Mouse (Mus musculus): ENCODE measurements at regions not wholly inside any gene's neighbourhood (a gene's known extent, or its start where the extent isn't known, plus 50 kb on each side); places are given as distances from the start of the nearest gene placed in this dataset.

- no peak overlapping the region for H3K4me3 ChIP-seq (ENCODE audit: insufficient read depth in 1 of 2, low read depth in 2 of 2, low read length in 2 of 2)
- TF ChIP-seq CTCF (IDR thresholded peaks at IDR 0.05; ENCODE audit: low read depth) (no peak), EP300 (IDR thresholded peaks at IDR 0.05; ENCODE audit: low read depth) (no peak)
- 61% methylated on average over 2 of the region's 2 CpGs for WGBS (ENCODE audit: insufficient replicate concordance)
- H3K4me1 ChIP-seq (replicated peaks; ENCODE audit: control insufficient read depth in 2 of 2, insufficient read depth in 2 of 2, low read length in 1 of 2) = no peaks in the 10 kb centered on the region
- no peak overlapping the region for H3K4me2 ChIP-seq (ENCODE audit: low read depth)
- H3K9ac ChIP-seq (replicated peaks) = no peak overlapping the region
- ATAC-seq (ENCODE audit: insufficient read depth) (no peak), DNase-seq (ENCODE audit: low read depth in 3 of 3, low spot score in 3 of 3) (no peak)
- H3K9me3 ChIP-seq (ENCODE audit: control insufficient read depth, low read length) = no peaks in the 10 kb centered on the region
- H3K27me3 ChIP-seq (ENCODE audit: control insufficient read depth, insufficient read depth, low read length) = no peaks in the 10 kb centered on the region
- no peak overlapping the region for H3K27ac ChIP-seq
- no peaks in the 10 kb centered on the region for H3K36me3 ChIP-seq (replicated peaks; ENCODE audit: control insufficient read depth, insufficient read depth, low read depth)
Observed at GRCm38 (mm10) chr14:74166221-74166620, 474.4 kb upstream of the Htr2a start.

- no peaks in the 10 kb centered on the region for H3K4me1 ChIP-seq (replicated peaks; ENCODE audit: control insufficient read depth in 2 of 2, insufficient read depth in 2 of 2, low read length in 1 of 2)
- H3K4me3 ChIP-seq (ENCODE audit: insufficient read depth in 1 of 2, low read depth in 2 of 2, low read length in 2 of 2) = no peak overlapping the region
- H3K9me3 ChIP-seq (ENCODE audit: control insufficient read depth, low read length) = no peaks in the 10 kb centered on the region
- H3K27me3 ChIP-seq (ENCODE audit: control insufficient read depth, insufficient read depth, low read length) = no peaks in the 10 kb centered on the region
- no peaks in the 10 kb centered on the region for H3K36me3 ChIP-seq (replicated peaks; ENCODE audit: control insufficient read depth, insufficient read depth, low read depth)
- no peak overlapping the region for H3K27ac ChIP-seq
- DNase-seq (ENCODE audit: low read depth in 3 of 3, low spot score in 3 of 3) (no peak), ATAC-seq (ENCODE audit: insufficient read depth) (no peak)
- no peak overlapping the region for H3K9ac ChIP-seq (replicated peaks)
- no peak overlapping the region for H3K4me2 ChIP-seq (ENCODE audit: low read depth)
- TF ChIP-seq CTCF (IDR thresholded peaks at IDR 0.05; ENCODE audit: low read depth) = no peak
- TF ChIP-seq EP300 (IDR thresholded peaks at IDR 0.05; ENCODE audit: low read depth) = no peak
- 59% methylated on average over 2 of the region's 2 CpGs for WGBS (ENCODE audit: insufficient replicate concordance)
Observed at GRCm38 (mm10) chr14:74169131-74169875, 471.3 kb upstream of the Htr2a start.

GRCm38 (mm10) chr14:74180066-74180465 is 460.6 kb upstream of the Htr2a start:
- Histone ChIP-seq H3K9ac (replicated peaks) (no peak overlapping the region), H3K9me3 (ENCODE audit: control insufficient read depth, low read length) (no peaks in the 10 kb centered on the region), H3K4me1 (replicated peaks; ENCODE audit: control insufficient read depth in 2 of 2, insufficient read depth in 2 of 2, low read length in 1 of 2) (no peaks in the 10 kb centered on the region), H3K27ac (no peak overlapping the region), H3K4me3 (ENCODE audit: insufficient read depth in 1 of 2, low read depth in 2 of 2, low read length in 2 of 2) (no peak overlapping the region), H3K36me3 (replicated peaks; ENCODE audit: control insufficient read depth, insufficient read depth, low read depth) (no peaks in the 10 kb centered on the region), H3K4me2 (ENCODE audit: low read depth) (no peak overlapping the region), H3K27me3 (ENCODE audit: control insufficient read depth, insufficient read depth, low read length) (no peaks in the 10 kb centered on the region)
- ATAC-seq (ENCODE audit: insufficient read depth) (no peak), DNase-seq (ENCODE audit: low read depth in 3 of 3, low spot score in 3 of 3) (no peak)
- 58% methylated on average over 2 of the region's 2 CpGs for WGBS (ENCODE audit: insufficient replicate concordance)
- TF ChIP-seq EP300 (IDR thresholded peaks at IDR 0.05; ENCODE audit: low read depth) (no peak), CTCF (IDR thresholded peaks at IDR 0.05; ENCODE audit: low read depth) (no peak)

GRCm38 (mm10) chr14:74182996-74183395 is 457.6 kb upstream of the Htr2a start:
- no peak overlapping the region for H3K27ac ChIP-seq
- no peak for ATAC-seq (ENCODE audit: insufficient read depth)
- no peak overlapping the region for H3K4me3 ChIP-seq (ENCODE audit: insufficient read depth in 1 of 2, low read depth in 2 of 2, low read length in 2 of 2)
- H3K4me1 ChIP-seq (replicated peaks; ENCODE audit: control insufficient read depth in 2 of 2, insufficient read depth in 2 of 2, low read length in 1 of 2) = no peaks in the 10 kb centered on the region
- TF ChIP-seq EP300 (IDR thresholded peaks at IDR 0.05; ENCODE audit: low read depth) = no peak
- TF ChIP-seq CTCF (IDR thresholded peaks at IDR 0.05; ENCODE audit: low read depth) = no peak
- H3K27me3 ChIP-seq (ENCODE audit: control insufficient read depth, insufficient read depth, low read length) = no peaks in the 10 kb centered on the region
- DNase-seq (ENCODE audit: low read depth in 3 of 3, low spot score in 3 of 3) = no peak
- H3K4me2 ChIP-seq (ENCODE audit: low read depth) = no peak overlapping the region
- 63% methylated on average over 4 of the region's 4 CpGs for WGBS (ENCODE audit: insufficient replicate concordance)
- H3K36me3 ChIP-seq (replicated peaks; ENCODE audit: control insufficient read depth, insufficient read depth, low read depth) = no peaks in the 10 kb centered on the region
- no peaks in the 10 kb centered on the region for H3K9me3 ChIP-seq (ENCODE audit: control insufficient read depth, low read length)
- no peak overlapping the region for H3K9ac ChIP-seq (replicated peaks)

GRCm38 (mm10) chr14:74201710-74202109 is 438.9 kb upstream of the Htr2a start:
- TF ChIP-seq EP300 (IDR thresholded peaks at IDR 0.05; ENCODE audit: low read depth) = no peak
- TF ChIP-seq CTCF (IDR thresholded peaks at IDR 0.05; ENCODE audit: low read depth) = no peak
- DNase-seq (ENCODE audit: low read depth in 3 of 3, low spot score in 3 of 3) = no peak
- ATAC-seq (ENCODE audit: insufficient read depth) = no peak
- H3K9ac ChIP-seq (replicated peaks) = no peak overlapping the region
- no peaks in the 10 kb centered on the region for H3K36me3 ChIP-seq (replicated peaks; ENCODE audit: control insufficient read depth, insufficient read depth, low read depth)
- no peak overlapping the region for H3K4me2 ChIP-seq (ENCODE audit: low read depth)
- H3K4me1 ChIP-seq (replicated peaks; ENCODE audit: control insufficient read depth in 2 of 2, insufficient read depth in 2 of 2, low read length in 1 of 2) = no peaks in the 10 kb centered on the region
- no peaks in the 10 kb centered on the region for H3K9me3 ChIP-seq (ENCODE audit: control insufficient read depth, low read length)
- H3K27ac ChIP-seq = no peak overlapping the region
- 60% methylated on average over 2 of the region's 2 CpGs for WGBS (ENCODE audit: insufficient replicate concordance)
- no peak overlapping the region for H3K4me3 ChIP-seq (ENCODE audit: insufficient read depth in 1 of 2, low read depth in 2 of 2, low read length in 2 of 2)
- no peaks in the 10 kb centered on the region for H3K27me3 ChIP-seq (ENCODE audit: control insufficient read depth, insufficient read depth, low read length)
